Mouse (Mus musculus) CH12.LX (cell line): ENCODE measurements around the gene S100a10. TPM values are rescaled to one million over a fixed set of nuclear protein-coding genes. Genes with fewer than 3 reads are reported as not detected.
A peak's percentile ranks its signal among the peaks of the same experiment; 100 is the strongest.

Source experiments
- DNase-seq: peaks from one replicate; pipeline ENCODE4 v3.0.0-alpha.2; 2013; ENCODE audit errors: extremely low read depth
- H3K27ac ChIP-seq: 2 replicates; pipeline ENCODE4 v1.5.1; 2012; ENCODE audit warnings: low read depth, mild to moderate bottlenecking, control low read depth, moderate library complexity; ENCODE audit not compliant: insufficient read depth
- H3K27me3 ChIP-seq: replicated peaks from 2 replicates; pipeline ENCODE3; 2012; ENCODE audit warnings: inconsistent platforms
- H3K36me3 ChIP-seq, 2 experiments: replicated peaks in 1 of 2; 2 replicates each; pipeline versions ENCODE3 to v1.6.1; 2012; ENCODE audit warnings: inconsistent platforms in 1 of 2, low read length in 1 of 2, mild to moderate bottlenecking in 1 of 2, mixed read lengths in 1 of 2, moderate library complexity in 1 of 2; ENCODE audit not compliant: control insufficient read depth in 1 of 2, insufficient read depth in 1 of 2
- H3K4me1 ChIP-seq, 2 experiments: 2 replicates each; pipeline ENCODE4 v1.6.1; 2012; ENCODE audit warnings: inconsistent platforms in 1 of 2, moderate library complexity in 1 of 2; ENCODE audit not compliant: insufficient read depth in 2 of 2, control insufficient read depth in 1 of 2
- H3K4me2 ChIP-seq: 2 replicates; pipeline ENCODE4 v1.6.1; 2012; ENCODE audit warnings: low read depth, mild to moderate bottlenecking, control low read depth; ENCODE audit not compliant: poor library complexity, insufficient read depth, severe bottlenecking
- H3K4me3 ChIP-seq, 3 experiments: fragments of 150-350 bp in 1 of 3; sonication (generic) in 1 of 3; replicated peaks in 1 of 3; 2 replicates each; pipeline versions ENCODE3 to v1.5.1; 2011 to 2012; ENCODE audit warnings: low read depth in 2 of 3, low read length in 2 of 3, mild to moderate bottlenecking in 2 of 3, moderate library complexity in 2 of 3, control low read depth in 1 of 3, improper control_type of control experiment in 1 of 3, inconsistent platforms in 1 of 3, mixed read lengths in 1 of 3; ENCODE audit not compliant: poor library complexity in 1 of 3
- H3K79me2 ChIP-seq: replicated peaks from 2 replicates; pipeline ENCODE4 v1.6.1; 2012; ENCODE audit warnings: mild to moderate bottlenecking, moderate library complexity; ENCODE audit not compliant: control insufficient read depth, poor library complexity, insufficient read depth, severe bottlenecking; ENCODE audit errors: extremely low read depth
- H3K9ac ChIP-seq: 2 replicates; pipeline ENCODE4 v1.6.1; 2012; ENCODE audit warnings: low read depth, mild to moderate bottlenecking, control low read depth, moderate library complexity; ENCODE audit not compliant: insufficient read depth
- H3K9me3 ChIP-seq: replicated peaks from 2 replicates; pipeline ENCODE3; 2012; ENCODE audit warnings: low read length, inconsistent platforms, mixed read lengths
- BHLHE40 ChIP-seq: IDR thresholded peaks from 2 replicates; pipeline ENCODE4 v1.6.1; 2011; ENCODE audit warnings: mild to moderate bottlenecking, low read depth, low read length, improper control_type of control experiment
- GABPA ChIP-seq: IDR thresholded peaks from 2 replicates; pipeline ENCODE4 v1.6.1; 2012; ENCODE audit warnings: low read depth, low read length, improper control_type of control experiment, inconsistent platforms; ENCODE audit not compliant: insufficient replicate concordance
- MAZ ChIP-seq: IDR thresholded peaks from 2 replicates; pipeline ENCODE4 v1.6.1; 2012; ENCODE audit warnings: low read depth, mild to moderate bottlenecking, inconsistent platforms, low read length, improper control_type of control experiment, moderate library complexity
- MEF2A ChIP-seq: IDR thresholded peaks from 2 replicates; pipeline ENCODE4 v1.6.1; 2014; ENCODE audit warnings: low read depth, mild to moderate bottlenecking, inconsistent platforms, low read length, improper control_type of control experiment, borderline replicate concordance
- PAX5 ChIP-seq: IDR thresholded peaks from 2 replicates; pipeline ENCODE4 v1.6.1; 2012; ENCODE audit warnings: low read length, inconsistent platforms, mixed read lengths
- RAD21 ChIP-seq: IDR thresholded peaks from 2 replicates; pipeline ENCODE4 v1.6.1; 2011; ENCODE audit warnings: low read depth, mild to moderate bottlenecking, low read length, improper control_type of control experiment, moderate library complexity
- RCOR1 ChIP-seq: conservative IDR thresholded peaks from 2 replicates; pipeline ENCODE4 v1.6.1; 2012; ENCODE audit warnings: low read depth, mild to moderate bottlenecking, inconsistent platforms, low read length, improper control_type of control experiment
- USF2 ChIP-seq: conservative IDR thresholded peaks from 2 replicates; pipeline ENCODE4 v1.6.1; 2011; ENCODE audit warnings: low read depth, low read length, improper control_type of control experiment
- ZKSCAN1 ChIP-seq: IDR thresholded peaks from 2 replicates; pipeline ENCODE4 v1.6.1; 2012; ENCODE audit warnings: low read depth, inconsistent platforms, low read length, improper control_type of control experiment, borderline replicate concordance
- dilution Hi-C: fragments of 300-500 bp; cut with MboI; formaldehyde crosslinking; loops from 2 replicates; pipeline ENCODE4 v1.14.3; 2020; ENCODE audit warnings: low sequenced_read_pairs; ENCODE audit not compliant: extremely low pct_unique_long_range_greater_than_20kb, extremely low pct_ligation_motif_present
- in situ Hi-C: fragments of 300-500 bp; cut with MboI; formaldehyde crosslinking; loops from 3 replicates; pipeline ENCODE4 v1.14.3; 2019; ENCODE audit warnings: low sequenced_read_pairs, low pct_ligation_motif_present, low pct_unique_long_range_greater_than_20kb, mixed read lengths
- polyA plus RNA-seq: library from polyadenylated mRNA; unstranded; fragments of >175 nt; gene quantifications from 2 replicates; pipeline ENCODE4 v1.2.1, GENCODE M21; 2012; ENCODE audit warnings: low read depth; ENCODE audit not compliant: insufficient read length
- total RNA-seq, 2 experiments: library from RNA; depleted of rRNA; stranded (reverse); fragments of 300-350 nt in 1 of 2; fragments of >200 nt in 1 of 2; gene quantifications; 2 replicates each; pipeline ENCODE4 v1.2.3; 2012 to 2014

The S100a10 gene
- total and polyA plus RNA-seq, 3 experiments = 213 to 429 (median 352) TPM

GRCm38 (mm10) chr3:93512386-93513101 is 42.3 kb upstream of the S100a10 start (continued):
- no peak for TF ChIP-seq RAD21
- no peak for TF ChIP-seq MAZ

- H3K4me2 ChIP-seq = no peak overlapping the region
- H3K79me2 ChIP-seq = no peaks in the 10 kb centered on the region
- dilution Hi-C loops (no loop called here), in situ Hi-C loops (no loop called here)
- no peak overlapping the region for H3K27ac ChIP-seq
- DNase-seq = no peak
- no peaks in the 10 kb centered on the region for H3K36me3 ChIP-seq
- H3K4me3 ChIP-seq = no peak overlapping the region
- TF ChIP-seq USF2 (no peak), ZKSCAN1 (no peak)
- H3K4me1 ChIP-seq = no peaks in the 10 kb centered on the region; a peak in 1 of 4 replicates
- H3K27me3 ChIP-seq = peaks cover 2% of the 10 kb centered on the region
- no peaks in the 10 kb centered on the region for H3K9me3 ChIP-seq
- H3K9ac ChIP-seq = no peak overlapping the region
These were observed 40.3 kb upstream of the S100a10 start for GRCm38 (mm10) chr3:93514628-93515027.

GRCm38 (mm10) chr3:93517343-93517742 is 37.5 kb upstream of the S100a10 start:
- peaks cover 2% of the 10 kb centered on the region for H3K27me3 ChIP-seq
- peaks cover 0 to 5% of the 10 kb centered on the region in 2 experiments; a peak in 2 of 4 replicates for H3K4me1 ChIP-seq
- H3K9ac ChIP-seq = no peak overlapping the region
- H3K4me3 ChIP-seq = no peak overlapping the region
- H3K9me3 ChIP-seq = no peaks in the 10 kb centered on the region
- no peak for TF ChIP-seq PAX5
- TF ChIP-seq RCOR1 = no peak
- no peak for TF ChIP-seq MEF2A
- no peak for TF ChIP-seq USF2
- dilution Hi-C loops = no loop called here
- H3K27ac ChIP-seq = no peak overlapping the region
- in situ Hi-C loops = no loop called here
- no peaks in the 10 kb centered on the region for H3K36me3 ChIP-seq
- H3K79me2 ChIP-seq = peaks cover 19% of the 10 kb centered on the region
- H3K4me2 ChIP-seq = no peak overlapping the region
- no peak for DNase-seq

- Histone ChIP-seq H3K4me2 (peak overlapping the region; percentile 75), H3K27ac (no peak overlapping the region), H3K4me3 (no peak overlapping the region), H3K27me3 (peaks cover 2% of the 10 kb centered on the region), H3K36me3 (peaks cover 13 to 21% of the 10 kb centered on the region in 2 experiments), H3K4me1 (peaks cover 7 to 29% of the 10 kb centered on the region in 2 experiments), H3K9ac (0 out of 2 replicates have a peak overlapping the region, but pooled peaks have one; percentile 99), H3K79me2 (peaks cover 33% of the 10 kb centered on the region), H3K9me3 (no peaks in the 10 kb centered on the region)
- TF ChIP-seq GABPA (no peak), BHLHE40 (peak; percentile 44)
- in situ Hi-C loops = no loop called here
- no peak for DNase-seq
- dilution Hi-C loops = no loop called here
These were observed 35.0 kb upstream of the S100a10 start for GRCm38 (mm10) chr3:93519856-93520329.
